Mouse (Mus musculus): ENCODE measurements around the gene Tmod3. TPM values are rescaled to one million over a fixed set of nuclear protein-coding genes. Genes with fewer than 3 reads are reported as not detected.
"Not testable (repeated sequence)": the region's sequence is repeated elsewhere in the genome, so short reads cannot be mapped to it uniquely, and the experiment has no call there.

Tmod3 gene
- polyA plus RNA-seq, 1 experiment: 46.5 TPM

- DNase-seq: no peak
Observed at GRCm38 (mm10) chr9:75558812-75559511, 495 bp downstream of the Tmod3 start.

GRCm38 (mm10) chr9:75558360-75558759 is 1.1 kb downstream of the Tmod3 start:
- peak overlapping the region; percentile 81 for H3K4me3 ChIP-seq (replicated peaks; ENCODE audit: extremely low read depth, low read depth, low read length)
- no peak for DNase-seq
- TF ChIP-seq POLR2A (IDR thresholded peaks at IDR 0.05; ENCODE audit: borderline replicate concordance, extremely low read depth, low read depth, low read length) (no peak), CTCF (IDR thresholded peaks at IDR 0.05; ENCODE audit: insufficient read depth, low read length) (no peak)
- 8% methylated on average over 3 of the region's 3 CpGs for WGBS
- peaks cover 28% of the 10 kb centered on the region for H3K4me1 ChIP-seq (ENCODE audit: control insufficient read depth, insufficient read depth, low read length)

More at GRCm38 (mm10) chr9:75558812-75559511, 495 bp downstream of the Tmod3 start:
- 1% methylated on average over 47 of the region's 47 CpGs for WGBS
- TF ChIP-seq CTCF (IDR thresholded peaks at IDR 0.05; ENCODE audit: insufficient read depth, low read length): no peak
- Histone ChIP-seq H3K4me1 (ENCODE audit: control insufficient read depth, insufficient read depth, low read length) (peaks cover 28% of the 10 kb centered on the region), H3K4me3 (replicated peaks; ENCODE audit: extremely low read depth, low read depth, low read length) (peak overlapping the region; percentile 81)

DNA sequence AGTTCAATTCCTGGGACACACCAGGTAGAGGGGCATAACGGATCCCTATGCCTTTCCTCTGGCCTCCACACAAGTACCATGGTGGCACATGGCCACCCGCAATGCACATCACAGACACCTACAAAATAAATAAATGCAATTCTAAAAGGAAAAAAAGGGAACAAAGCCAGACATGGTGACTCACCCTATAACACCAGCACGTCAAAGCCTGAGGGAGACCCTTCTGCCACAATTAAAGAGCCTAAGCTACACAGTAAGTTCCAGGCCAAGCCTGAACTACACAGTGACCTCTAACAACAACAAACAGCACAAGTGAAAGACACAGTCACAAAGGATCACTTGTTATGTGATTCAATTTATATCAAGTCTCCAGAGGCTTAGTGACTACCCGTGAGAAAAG is 5.7 kb downstream of the Tmod3 start:
- WGBS: 40% methylated on average over 4 of the region's 4 CpGs
- DNase-seq: no peak
- Histone ChIP-seq H3K4me3 (replicated peaks; ENCODE audit: extremely low read depth, low read depth, low read length) (no peak overlapping the region), H3K4me1 (ENCODE audit: control insufficient read depth, insufficient read depth, low read length) (peaks cover 34% of the 10 kb centered on the region)
- TF ChIP-seq POLR2A (IDR thresholded peaks at IDR 0.05; ENCODE audit: borderline replicate concordance, extremely low read depth, low read depth, low read length) (no peak), CTCF (IDR thresholded peaks at IDR 0.05; ENCODE audit: insufficient read depth, low read length) (no peak)

- Histone ChIP-seq H3K4me1 (ENCODE audit: control insufficient read depth, insufficient read depth, low read length) (peaks cover 36% of the 10 kb centered on the region), H3K4me3 (replicated peaks; ENCODE audit: extremely low read depth, low read depth, low read length) (no peak overlapping the region)
- WGBS: 36% methylated on average over 5 of the region's 5 CpGs
- DNase-seq: no peak
- TF ChIP-seq CTCF (IDR thresholded peaks at IDR 0.05; ENCODE audit: insufficient read depth, low read length) (no peak), POLR2A (IDR thresholded peaks at IDR 0.05; ENCODE audit: borderline replicate concordance, extremely low read depth, low read depth, low read length) (no peak)
Observed at GRCm38 (mm10) chr9:75551342-75551741, 8.1 kb downstream of the Tmod3 start.

DNA sequence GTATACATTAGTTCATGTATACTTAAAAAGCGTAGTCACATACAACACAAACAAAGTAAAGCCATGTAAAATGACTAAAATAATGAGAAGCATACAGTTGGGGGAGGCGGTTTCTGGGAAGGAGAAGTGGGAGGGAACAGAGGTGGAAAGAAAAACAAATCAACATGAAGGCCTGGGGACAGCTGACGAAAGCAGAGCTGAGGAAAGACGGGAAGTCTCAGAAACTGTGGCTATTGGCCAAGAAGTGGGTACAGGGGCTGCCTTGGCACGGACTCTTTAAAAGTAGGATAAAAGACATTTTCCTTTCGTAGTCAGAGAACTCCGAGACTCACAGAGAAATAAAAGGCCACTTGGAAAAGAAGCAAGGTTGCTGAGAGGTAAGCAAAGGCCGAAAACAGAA is 10.4 kb downstream of the Tmod3 start:
- peaks cover 30% of the 10 kb centered on the region for H3K4me1 ChIP-seq (ENCODE audit: control insufficient read depth, insufficient read depth, low read length)
- no peak for DNase-seq
- TF ChIP-seq POLR2A (IDR thresholded peaks at IDR 0.05; ENCODE audit: borderline replicate concordance, extremely low read depth, low read depth, low read length): no peak
- TF ChIP-seq CTCF (IDR thresholded peaks at IDR 0.05; ENCODE audit: insufficient read depth, low read length): no peak
- no peak overlapping the region for H3K4me3 ChIP-seq (replicated peaks; ENCODE audit: extremely low read depth, low read depth, low read length)
- WGBS: 27% methylated on average over 8 of the region's 8 CpGs

- peak; percentile 82; the same call in 1 of the 2 replicates for TF ChIP-seq POLR2A (IDR thresholded peaks at IDR 0.05; ENCODE audit: borderline replicate concordance, extremely low read depth, low read depth, low read length)
- TF ChIP-seq CTCF (IDR thresholded peaks at IDR 0.05; ENCODE audit: insufficient read depth, low read length): no peak
- 15% methylated on average over 12 of the region's 12 CpGs for WGBS
- DNase-seq: peak; percentile 91
- Histone ChIP-seq H3K4me1 (ENCODE audit: control insufficient read depth, insufficient read depth, low read length) (peaks cover 36% of the 10 kb centered on the region), H3K4me3 (replicated peaks; ENCODE audit: extremely low read depth, low read depth, low read length) (no peak overlapping the region)
Observed at GRCm38 (mm10) chr9:75546885-75547553, 12.4 kb downstream of the Tmod3 start.

DNA sequence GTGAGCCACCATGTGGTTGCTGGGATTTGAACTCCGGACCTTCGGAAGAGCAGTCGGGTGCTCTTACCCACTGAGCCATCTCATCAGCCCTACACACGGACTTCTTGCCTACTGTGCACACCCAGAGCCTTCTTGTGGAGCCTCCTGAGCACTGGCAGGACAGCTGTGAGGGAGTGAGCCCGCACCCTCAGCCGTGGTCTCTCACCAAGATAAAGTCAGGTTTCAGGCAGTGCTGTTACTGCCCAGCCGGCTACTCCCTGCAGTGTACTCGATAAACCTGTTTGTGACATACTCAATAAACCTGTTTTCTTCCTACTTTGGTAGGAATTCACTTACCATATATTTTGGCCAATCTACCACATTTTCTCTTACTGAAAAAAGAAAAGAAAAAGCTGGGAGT is 13.9 kb downstream of the Tmod3 start:
- no peak for TF ChIP-seq CTCF (IDR thresholded peaks at IDR 0.05; ENCODE audit: insufficient read depth, low read length)
- TF ChIP-seq POLR2A (IDR thresholded peaks at IDR 0.05; ENCODE audit: borderline replicate concordance, extremely low read depth, low read depth, low read length): no peak
- 76% methylated on average over 8 of the region's 8 CpGs for WGBS
- Histone ChIP-seq H3K4me3 (replicated peaks; ENCODE audit: extremely low read depth, low read depth, low read length) (no peak overlapping the region), H3K4me1 (ENCODE audit: control insufficient read depth, insufficient read depth, low read length) (peaks cover 37% of the 10 kb centered on the region)
- DNase-seq: no peak

GRCm38 (mm10) chr9:75541497-75541896 is 18.0 kb downstream of the Tmod3 start:
- no peak overlapping the region for H3K4me3 ChIP-seq (replicated peaks; ENCODE audit: extremely low read depth, low read depth, low read length)
- TF ChIP-seq CTCF (IDR thresholded peaks at IDR 0.05; ENCODE audit: insufficient read depth, low read length) (no peak), POLR2A (IDR thresholded peaks at IDR 0.05; ENCODE audit: borderline replicate concordance, extremely low read depth, low read depth, low read length) (no peak)
- 9% methylated on average over 5 of the region's 5 CpGs for WGBS
- DNase-seq: peak; percentile 61
- H3K4me1 ChIP-seq (ENCODE audit: control insufficient read depth, insufficient read depth, low read length): peaks cover 27% of the 10 kb centered on the region

DNA sequence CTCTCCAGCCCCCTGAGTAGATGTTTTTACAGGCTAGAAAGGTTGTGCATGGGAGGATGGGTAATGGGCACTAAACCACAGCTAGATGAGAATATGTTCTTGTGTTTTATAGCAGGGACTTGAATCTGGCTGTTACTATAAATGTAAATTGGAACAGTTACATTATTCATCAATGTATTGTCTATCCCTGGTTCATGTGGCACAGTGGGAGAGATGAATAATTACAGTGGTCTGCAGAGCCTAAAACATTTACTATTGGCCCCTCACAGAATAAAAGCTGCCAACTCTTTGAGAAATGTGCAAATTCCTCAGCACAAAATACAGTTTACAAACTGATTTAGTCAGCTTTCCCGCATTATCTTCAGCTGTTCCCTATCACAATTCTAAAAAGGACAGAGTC is 23.0 kb downstream of the Tmod3 start:
- Histone ChIP-seq H3K4me3 (replicated peaks; ENCODE audit: extremely low read depth, low read depth, low read length) (no peak overlapping the region), H3K4me1 (ENCODE audit: control insufficient read depth, insufficient read depth, low read length) (peaks cover 22% of the 10 kb centered on the region)
- WGBS: 73% methylated on average over 1 of the region's 1 CpGs
- no peak for DNase-seq
- TF ChIP-seq POLR2A (IDR thresholded peaks at IDR 0.05; ENCODE audit: borderline replicate concordance, extremely low read depth, low read depth, low read length): no peak

DNA sequence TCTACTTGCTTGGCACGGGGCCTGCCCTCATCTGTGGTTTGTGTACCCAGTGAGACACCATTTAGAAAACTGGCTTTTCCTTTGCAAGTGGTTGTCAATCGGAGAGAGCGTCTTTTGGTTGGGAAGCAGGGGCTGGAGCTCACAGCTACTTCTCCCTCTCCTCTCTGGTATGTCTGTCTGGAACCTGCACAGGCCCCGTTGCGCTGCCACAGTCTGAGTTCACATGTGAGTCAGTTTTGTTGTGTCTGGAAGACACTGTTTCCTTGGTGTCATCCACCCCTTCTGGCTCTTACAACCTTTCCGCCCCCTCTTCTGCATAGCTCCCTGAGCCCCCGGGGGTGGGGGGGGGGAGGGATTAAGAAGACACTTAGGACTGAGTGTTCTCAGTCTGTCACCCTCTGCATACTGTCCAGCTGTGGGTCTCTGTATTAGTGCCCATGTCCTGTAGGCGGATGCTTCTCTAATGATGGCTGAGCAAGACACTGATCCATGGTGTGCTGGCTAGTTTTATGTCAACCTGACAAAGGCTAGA is 25.0 kb downstream of the Tmod3 start:
- DNase-seq: no peak
- H3K4me3 ChIP-seq (replicated peaks; ENCODE audit: extremely low read depth, low read depth, low read length): no peak overlapping the region
- no peak for TF ChIP-seq CTCF (IDR thresholded peaks at IDR 0.05; ENCODE audit: insufficient read depth, low read length)
- no peak for TF ChIP-seq POLR2A (IDR thresholded peaks at IDR 0.05; ENCODE audit: borderline replicate concordance, extremely low read depth, low read depth, low read length)
- whole genome bisulfite sequencing: 63% methylated on average over 8 of the region's 8 CpGs
- H3K4me1 ChIP-seq (ENCODE audit: control insufficient read depth, insufficient read depth, low read length): peaks cover 16% of the 10 kb centered on the region

- WGBS: 61% methylated on average over 9 of the region's 9 CpGs
- not testable (repeated sequence) for H3K4me3 ChIP-seq (replicated peaks; ENCODE audit: extremely low read depth, low read depth, low read length); DNase-seq
- peaks cover 16% of the 10 kb centered on the region for H3K4me1 ChIP-seq (ENCODE audit: control insufficient read depth, insufficient read depth, low read length)
Observed at GRCm38 (mm10) chr9:75532989-75533388, 26.5 kb downstream of the Tmod3 start.

All from lung, adult 2 months (tissue).